Mouse (Mus musculus) stomach, postnatal 0 days (tissue): ENCODE results near the gene Spg20. TPM values are rescaled to one million over a fixed set of nuclear protein-coding genes. Genes with fewer than 3 reads are reported as not detected.
A peak's percentile ranks its signal among the peaks of the same experiment; 100 is the strongest.

ENCODE experiments used
- ATAC-seq: fragments of 200-750 bp; cut with Nextera tagmentation; 2 replicates; pipeline ENCODE4 v1.8.0; 2017; ENCODE audit not compliant: low FRiP score, low TSS enrichment
- DNase-seq: peaks from one replicate; pipeline ENCODE4 v3.0.0-alpha.2; 2016; ENCODE audit warnings: low spot score
- H3K27ac ChIP-seq: fragments of 300-500 bp; sonication (generic); replicated peaks from 2 replicates; pipeline ENCODE4 v1.5.1; 2014; ENCODE audit warnings: mild to moderate bottlenecking, control low read depth
- H3K27me3 ChIP-seq: fragments of 300-500 bp; sonication (generic); 2 replicates; pipeline ENCODE4 v1.6.1; 2014; ENCODE audit warnings: low read length; ENCODE audit not compliant: control insufficient read depth, insufficient read depth
- H3K36me3 ChIP-seq: fragments of 300-500 bp; sonication (generic); 2 replicates; pipeline ENCODE4 v1.6.1; 2014; ENCODE audit warnings: low read length, mixed read lengths; ENCODE audit not compliant: control insufficient read depth, insufficient read depth
- H3K4me1 ChIP-seq: fragments of 300-500 bp; sonication (generic); replicated peaks from 2 replicates; pipeline ENCODE4 v1.6.1; 2014; ENCODE audit warnings: antibody characterized with exemption; ENCODE audit not compliant: control insufficient read depth, insufficient read depth
- H3K4me2 ChIP-seq: fragments of 300-500 bp; sonication (generic); replicated peaks from 2 replicates; pipeline ENCODE4 v1.6.1; 2014; ENCODE audit warnings: low read depth, mild to moderate bottlenecking, control low read depth, moderate library complexity
- H3K4me3 ChIP-seq: fragments of 300-500 bp; sonication (generic); 2 replicates; pipeline ENCODE4 v1.5.1; 2014; ENCODE audit warnings: low read depth, low read length, control low read depth
- H3K9ac ChIP-seq: fragments of 300-500 bp; sonication (generic); 2 replicates; pipeline ENCODE4 v1.6.1; 2014; ENCODE audit warnings: mild to moderate bottlenecking, low read length, control low read depth, mixed read lengths
- H3K9me3 ChIP-seq: fragments of 300-500 bp; sonication (generic); 2 replicates; pipeline ENCODE4 v1.6.1; 2016; ENCODE audit warnings: low read length; ENCODE audit not compliant: control insufficient read depth
- CTCF ChIP-seq: IDR thresholded peaks from 2 replicates; pipeline ENCODE4 v1.5.1; 2016; ENCODE audit warnings: antibody characterized with exemption, low read depth, mild to moderate bottlenecking, moderate library complexity
- EP300 ChIP-seq: optimal IDR thresholded peaks from 2 replicates; pipeline ENCODE3; 2016; ENCODE audit warnings: antibody characterized with exemption
- WGBS: fragments of 180-500 bp; shearing (Covaris S2); extraction: QIAGEN DNeasy Blood & Tissue Kit; methylation state at CpG from one replicate; pipeline ENCODE4 v1.1.7; 2014; 5-methylcytosine and 5-hydroxymethylcytosine counted together
- polyA plus RNA-seq: library from polyadenylated mRNA; unstranded; fragments of >200 nt; fragmentation: Nextera tagmentation; extraction: Ambion mirVana; gene quantifications from 2 replicates; pipeline ENCODE4 v1.2.1, GENCODE M21; 2015

The Spg20 gene
- polyA plus RNA-seq: 14.4 and 16.1 TPM in 2 replicates

DNA sequence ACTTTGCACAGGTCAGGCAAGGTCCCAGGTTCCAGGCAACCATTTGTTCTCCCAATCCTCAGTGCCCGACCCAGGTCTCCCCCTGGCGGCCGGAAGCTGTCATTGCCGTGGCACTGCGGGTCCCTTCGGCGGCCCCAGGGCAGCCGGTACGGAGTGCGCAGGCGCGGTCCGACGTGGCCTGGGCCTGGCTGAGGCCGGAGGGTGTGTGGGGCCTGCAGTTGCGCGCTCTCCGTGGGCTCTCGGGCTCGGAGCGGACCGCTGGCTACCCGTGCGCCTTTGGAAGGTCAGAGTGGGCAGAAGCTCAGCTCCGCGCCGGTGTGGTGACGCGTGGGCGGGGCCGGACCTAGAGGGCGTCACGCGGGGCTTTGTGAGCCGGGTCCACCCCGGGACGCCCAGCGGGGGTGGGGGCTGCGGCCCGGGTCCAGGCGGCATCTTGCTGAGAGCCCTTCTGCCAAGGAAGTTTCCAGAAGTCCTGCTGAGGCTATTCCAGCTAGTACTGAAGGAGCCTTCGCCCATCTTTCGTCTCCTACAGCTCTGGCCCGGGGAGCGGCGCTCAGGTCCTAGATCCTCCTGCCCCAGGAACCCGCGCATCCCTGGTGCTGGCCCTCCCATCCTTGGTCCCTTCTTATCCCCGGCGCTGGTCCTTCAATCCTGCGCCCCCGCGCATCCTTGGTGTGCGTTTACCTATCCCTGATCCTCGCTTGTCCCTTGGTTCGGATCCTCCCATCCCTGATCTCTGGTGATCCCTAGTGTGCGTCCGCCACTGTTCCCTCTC, at the start of gene Spg20:
Gene Spg20, plus strand, starts transcription at position 174 of the 775 bp plus-strand sequence.
- Histone ChIP-seq H3K4me2 (peak within 1 kb of the TSS; percentile 75), H3K4me3 (peak within 1 kb of the TSS; percentile 94), H3K9me3 (no peaks in the 10 kb centered on the region), H3K4me1 (0 out of 2 replicates have a peak, but pooled peaks cover 2% of the 10 kb centered on the region), H3K9ac (peak within 1 kb of the TSS; percentile 97), H3K27me3 (no peaks in the 10 kb centered on the region), H3K36me3 (peaks cover 2% of the 10 kb centered on the region), H3K27ac (peak within 1 kb of the TSS; percentile 93)
- ATAC-seq (peak; percentile 97), DNase-seq (peak; percentile 95)
- no peak for TF ChIP-seq EP300
- TF ChIP-seq CTCF: peak; percentile 97
- under 1% methylated on average over 58 of the region's 58 CpGs for WGBS

GRCm38 (mm10) chr3:55062653-55063052, 49.3 kb upstream of the Spg20 start:
- ATAC-seq (no peak), DNase-seq (no peak)
- WGBS: 77% methylated on average over 9 of the region's 9 CpGs
- Histone ChIP-seq H3K4me1 (no peaks in the 10 kb centered on the region), H3K36me3 (no peaks in the 10 kb centered on the region), H3K27ac (no peak overlapping the region), H3K4me3 (no peak overlapping the region), H3K9me3 (no peaks in the 10 kb centered on the region), H3K9ac (no peak overlapping the region), H3K4me2 (no peak overlapping the region), H3K27me3 (no peaks in the 10 kb centered on the region)
- TF ChIP-seq EP300 (no peak), CTCF (no peak)

DNA sequence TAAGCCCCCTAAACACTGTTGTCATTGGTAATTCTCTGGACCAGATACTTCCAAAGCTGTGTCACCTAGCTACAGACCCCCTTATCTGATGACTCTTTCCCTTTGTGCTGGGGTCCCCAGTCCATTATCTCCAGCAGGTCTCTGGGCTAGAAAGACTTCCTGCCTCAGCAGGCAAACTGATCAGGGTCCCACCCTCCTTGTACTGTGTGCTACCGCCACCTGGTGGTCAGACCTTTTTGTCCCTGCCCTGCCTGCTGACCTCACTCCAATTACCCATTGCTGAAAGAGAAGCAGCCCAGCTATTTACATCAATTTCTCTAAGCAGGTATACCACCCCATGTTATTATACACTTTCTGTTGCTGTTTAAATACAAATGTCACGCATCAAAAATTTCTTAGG, 47.5 kb upstream of the Spg20 start:
- WGBS: 10% methylated on average over 2 of the region's 2 CpGs
- H3K4me2 ChIP-seq: no peak overlapping the region

GRCm38 (mm10) chr3:55065738-55066665, 45.9 kb upstream of the Spg20 start:
- Histone ChIP-seq H3K27me3 (no peaks in the 10 kb centered on the region), H3K4me1 (no peaks in the 10 kb centered on the region), H3K36me3 (no peaks in the 10 kb centered on the region), H3K27ac (no peak overlapping the region), H3K9me3 (no peaks in the 10 kb centered on the region), H3K4me2 (no peak overlapping the region), H3K9ac (no peak overlapping the region), H3K4me3 (no peak overlapping the region)
- 40% methylated on average over 14 of the region's 14 CpGs for WGBS
- TF ChIP-seq CTCF (no peak), EP300 (no peak)
- DNase-seq: peak; percentile 35
- ATAC-seq: peak; percentile 92

More for the DNA sequence above, 47.5 kb upstream of the Spg20 start:
- Histone ChIP-seq H3K27ac (no peak overlapping the region), H3K4me1 (no peaks in the 10 kb centered on the region), H3K27me3 (no peaks in the 10 kb centered on the region), H3K9ac (no peak overlapping the region), H3K4me3 (no peak overlapping the region), H3K36me3 (no peaks in the 10 kb centered on the region), H3K9me3 (no peaks in the 10 kb centered on the region)
- DNase-seq (peak; percentile 75), ATAC-seq (no peak)
- TF ChIP-seq EP300: no peak
- TF ChIP-seq CTCF: peak; percentile 90

DNA sequence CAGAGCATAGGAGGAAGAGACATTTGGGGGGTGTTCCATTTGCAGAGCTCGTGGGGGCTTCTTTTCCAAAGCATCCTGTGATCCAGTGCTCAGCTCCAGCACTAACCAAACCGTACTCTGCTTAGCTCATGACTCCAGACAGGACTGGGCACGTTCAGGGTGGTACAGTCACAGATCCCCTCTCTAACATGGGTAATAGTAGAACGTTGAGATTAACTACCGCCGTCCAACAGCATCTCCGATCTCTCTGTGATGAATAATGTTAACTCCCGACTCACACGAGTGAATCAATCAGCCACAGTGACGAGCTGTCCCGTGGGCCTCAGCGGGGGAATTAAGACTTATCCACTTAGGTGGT, 45.3 kb upstream of the Spg20 start:
- no peak for TF ChIP-seq CTCF
- TF ChIP-seq EP300: no peak
- no peak overlapping the region for H3K9ac ChIP-seq
- no peak overlapping the region for H3K4me3 ChIP-seq
- H3K9me3 ChIP-seq: no peaks in the 10 kb centered on the region
- H3K27ac ChIP-seq: no peak overlapping the region
- no peaks in the 10 kb centered on the region for H3K27me3 ChIP-seq
- DNase-seq: no peak
- 28% methylated on average over 12 of the region's 12 CpGs for WGBS
- no peaks in the 10 kb centered on the region for H3K36me3 ChIP-seq
- H3K4me2 ChIP-seq: no peak overlapping the region
- no peak for ATAC-seq
- no peaks in the 10 kb centered on the region for H3K4me1 ChIP-seq
